Comparison of ENCODE assay signal across 7 mouse cellular contexts in genomic region chr10:81430831-81431525, GRCm38 (mm10). TPM values are rescaled to one million over a fixed set of nuclear protein-coding genes. Genes with fewer than 3 reads are reported as not detected.
DNase-seq lines count a peak whose midpoint lies in the region; ATAC-seq and TF ChIP-seq lines count a peak whose summit lies in the region.

No protein-coding gene starts in this region.

- 2% methylated on average over 59 of the region's 70 CpGs for WGBS in forebrain, embryonic 12.5 days
- WGBS in hindbrain, embryonic 11.5 days: 2% methylated on average over 44 of the region's 70 CpGs
- WGBS in midbrain, embryonic 13.5 days: under 1% methylated on average over 53 of the region's 70 CpGs
- WGBS in stomach, embryonic 14.5 days: 2% methylated on average over 53 of the region's 70 CpGs

- intact Hi-C loops in left cerebral cortex, adult 2 months (cut with DNase I): no loop called here

- H3K27me3 ChIP-seq in G1E (ENCODE audit: insufficient read depth, low read length): peaks cover 69% of the 10 kb centered on the region
- H3K27me3 ChIP-seq in forebrain, embryonic 12.5 days: peaks cover 46% of the 10 kb centered on the region
- peaks cover 41% of the 10 kb centered on the region for H3K27me3 ChIP-seq in hindbrain, embryonic 11.5 days (ENCODE audit: control insufficient read depth, insufficient read depth, low read length)
- peaks cover 33% of the 10 kb centered on the region for H3K27me3 ChIP-seq in midbrain, embryonic 13.5 days
- no peaks in the 10 kb centered on the region for H3K27me3 ChIP-seq in stomach, embryonic 14.5 days (ENCODE audit: control insufficient read depth, insufficient read depth, low read length)

- H3K4me2 ChIP-seq in forebrain, embryonic 12.5 days: peak overlapping the region; percentile 93
- peak overlapping the region; percentile 93 for H3K4me2 ChIP-seq in hindbrain, embryonic 11.5 days (replicated peaks; ENCODE audit: low read depth, low read length)
- peak overlapping the region; percentile 91 for H3K4me2 ChIP-seq in midbrain, embryonic 13.5 days (replicated peaks)
- H3K4me2 ChIP-seq in stomach, embryonic 14.5 days (replicated peaks; ENCODE audit: low read depth, low read length): peak overlapping the region; percentile 86

- peak overlapping the region; percentile 89 for H3K27ac ChIP-seq in forebrain, embryonic 12.5 days
- H3K27ac ChIP-seq in hindbrain, embryonic 11.5 days (ENCODE audit: low read depth, low read length): peak overlapping the region; percentile 88
- H3K27ac ChIP-seq in left cerebral cortex, adult 2 months: peak overlapping the region; percentile 99
- H3K27ac ChIP-seq in midbrain, embryonic 13.5 days: peak overlapping the region; percentile 94
- H3K27ac ChIP-seq in stomach, embryonic 14.5 days (ENCODE audit: low read length): peak overlapping the region; percentile 89

- peak overlapping the region; percentile 89 for H3K9ac ChIP-seq in forebrain, embryonic 12.5 days
- H3K9ac ChIP-seq in hindbrain, embryonic 11.5 days (ENCODE audit: low read depth, low read length): peak overlapping the region; percentile 90
- H3K9ac ChIP-seq in midbrain, embryonic 13.5 days (replicated peaks): peak overlapping the region; percentile 89
- H3K9ac ChIP-seq in stomach, embryonic 14.5 days (replicated peaks; ENCODE audit: low read depth, low read length): peak overlapping the region; percentile 73

- H3K4me3 ChIP-seq in G1E (ENCODE audit: low read depth, low read length): peak overlapping the region; percentile 77
- peak overlapping the region; percentile 76 for H3K4me3 ChIP-seq in forebrain, embryonic 12.5 days (replicated peaks)
- H3K4me3 ChIP-seq in hindbrain, embryonic 11.5 days (ENCODE audit: low read depth, low read length): peak overlapping the region; percentile 81
- H3K4me3 ChIP-seq in left cerebral cortex, adult 2 months: peak overlapping the region; percentile 80
- H3K4me3 ChIP-seq in midbrain, embryonic 13.5 days (replicated peaks): peak overlapping the region; percentile 77
- peak overlapping the region; percentile 76 for H3K4me3 ChIP-seq in stomach, embryonic 14.5 days (ENCODE audit: low read depth, low read length)

- ATAC-seq in G1E (ENCODE audit: extremely low read depth, insufficient number of reproducible peaks, low FRiP score, poor library complexity, severe bottlenecking): no peak
- ATAC-seq in forebrain, embryonic 12.5 days (ENCODE audit: low FRiP score): peak; percentile 32
- ATAC-seq in hindbrain, embryonic 11.5 days (ENCODE audit: low FRiP score): peak; percentile 12; the same call in 1 of the 2 replicates
- ATAC-seq in midbrain, embryonic 13.5 days: peak; percentile 35
- ATAC-seq in stomach, embryonic 14.5 days (ENCODE audit: insufficient number of reproducible peaks, insufficient read depth, low FRiP score, low read depth): 0 out of 2 replicates have a peak, but pooled peaks have one; percentile 1

- DNase-seq in G1E (ENCODE audit: low spot score): no peak
- peak; percentile 71 for DNase-seq in adrenal gland, postnatal 25 days
- DNase-seq in hindbrain, embryonic 11.5 days (ENCODE audit: low spot score): peak; percentile 53
- DNase-seq in left cerebral cortex, adult 2 months (ENCODE audit: extremely low spot score in 1 of 2, low spot score in 2 of 2): peak; percentile 73 to 75

- H3K9me3 ChIP-seq in G1E (replicated peaks): no peaks in the 10 kb centered on the region
- no peaks in the 10 kb centered on the region for H3K9me3 ChIP-seq in forebrain, embryonic 12.5 days
- no peaks in the 10 kb centered on the region for H3K9me3 ChIP-seq in hindbrain, embryonic 11.5 days (ENCODE audit: control insufficient read depth, low read length)
- H3K9me3 ChIP-seq in midbrain, embryonic 13.5 days: no peaks in the 10 kb centered on the region
- no peaks in the 10 kb centered on the region for H3K9me3 ChIP-seq in stomach, embryonic 14.5 days (ENCODE audit: control insufficient read depth, low read depth, low read length)

- TF ChIP-seq CTCF in G1E (IDR thresholded peaks at IDR 0.05; ENCODE audit: low read depth, low read length): no peak
- TF ChIP-seq CTCF in left cerebral cortex, adult 2 months (IDR thresholded peaks at IDR 0.05): no peak

- no peaks in the 10 kb centered on the region for H3K36me3 ChIP-seq in G1E (replicated peaks)
- no peaks in the 10 kb centered on the region for H3K36me3 ChIP-seq in forebrain, embryonic 12.5 days (replicated peaks)
- no peaks in the 10 kb centered on the region for H3K36me3 ChIP-seq in hindbrain, embryonic 11.5 days (ENCODE audit: control insufficient read depth, insufficient read depth, low read length)
- no peaks in the 10 kb centered on the region for H3K36me3 ChIP-seq in midbrain, embryonic 13.5 days
- H3K36me3 ChIP-seq in stomach, embryonic 14.5 days (ENCODE audit: control insufficient read depth, insufficient read depth, low read length): no peaks in the 10 kb centered on the region

- peaks cover 68% of the 10 kb centered on the region for H3K4me1 ChIP-seq in G1E (ENCODE audit: insufficient read depth, low read depth, low read length)
- H3K4me1 ChIP-seq in forebrain, embryonic 12.5 days: peaks cover 34% of the 10 kb centered on the region
- H3K4me1 ChIP-seq in hindbrain, embryonic 11.5 days (replicated peaks; ENCODE audit: control insufficient read depth, insufficient read depth, low read length): peaks cover 2% of the 10 kb centered on the region
- H3K4me1 ChIP-seq in midbrain, embryonic 13.5 days (replicated peaks): peaks cover 46% of the 10 kb centered on the region
- H3K4me1 ChIP-seq in stomach, embryonic 14.5 days (ENCODE audit: control insufficient read depth, insufficient read depth, low read length): peaks cover 22% of the 10 kb centered on the region

RNA-seq across cellular contexts. Expression of gene Nfic, which starts 24.5 kb away (rescaled TPM):
- total RNA-seq in G1E (2014; fragmentation: Nextera tagmentation) (6.9 and 9.5 TPM in 2 replicates), G1E (2017) (0.52 and 0.66 TPM in 2 replicates)
- polyA plus RNA-seq in G1E (2012): 16.1 and 19.3 TPM in 2 replicates
- 100 and 129 TPM in 2 replicates for total RNA-seq in adrenal gland, postnatal 25 days (2021)
- 15.3 and 16.3 TPM in 2 replicates for polyA plus RNA-seq in forebrain, embryonic 12.5 days (2016; fragmentation: Nextera tagmentation; extraction: Ambion mirVana)
- 10.9 and 11.9 TPM in 2 replicates for polyA plus RNA-seq in hindbrain, embryonic 11.5 days (2014; fragmentation: Nextera tagmentation; extraction: Ambion mirVana)
- 10 to 100 TPM; 93.4 to 94.9 TPM for total RNA-seq in left cerebral cortex, adult 2 months (2021)
- 13.1 and 15.2 TPM in 2 replicates for polyA plus RNA-seq in midbrain, embryonic 13.5 days (2015; fragmentation: Nextera tagmentation; extraction: Ambion mirVana)
- polyA plus RNA-seq in stomach, embryonic 14.5 days (2014; fragmentation: Nextera tagmentation; extraction: Ambion mirVana): 76.0 and 80.1 TPM in 2 replicates

RNA-seq across cellular contexts. Expression of gene Smim24, which starts 38.1 kb away (rescaled TPM):
- total RNA-seq in G1E (2014; fragmentation: Nextera tagmentation) (6.5 and 13.8 TPM in 2 replicates), G1E (2017) (1.9 and 3.5 TPM in 2 replicates)
- 1.6 and 1.8 TPM in 2 replicates for polyA plus RNA-seq in G1E (2012)
- 1.4 TPM in 1 of 2 replicates, not detected in the other for total RNA-seq in adrenal gland, postnatal 25 days (2021)
- polyA plus RNA-seq in forebrain, embryonic 12.5 days (2016; fragmentation: Nextera tagmentation; extraction: Ambion mirVana): 1.8 and 2.6 TPM in 2 replicates
- polyA plus RNA-seq in hindbrain, embryonic 11.5 days (2014; fragmentation: Nextera tagmentation; extraction: Ambion mirVana): 2.7 and 4.1 TPM in 2 replicates
- total RNA-seq in left cerebral cortex, adult 2 months (2021): 1 to 10 TPM; 1.3 to 1.4 TPM
- 1.4 and 1.9 TPM in 2 replicates for polyA plus RNA-seq in midbrain, embryonic 13.5 days (2015; fragmentation: Nextera tagmentation; extraction: Ambion mirVana)
- polyA plus RNA-seq in stomach, embryonic 14.5 days (2014; fragmentation: Nextera tagmentation; extraction: Ambion mirVana): 17.7 and 21.5 TPM in 2 replicates

RNA-seq across cellular contexts. Expression of gene Gm48552, which starts 42.2 kb away (rescaled TPM):
- total RNA-seq in G1E (2014; fragmentation: Nextera tagmentation): 1.2 and 3.1 TPM in 2 replicates
- 0.38 and 0.93 TPM in 2 replicates for total RNA-seq in G1E (2017)
- polyA plus RNA-seq in G1E (2012): 7.2 and 7.4 TPM in 2 replicates
- 1.5 TPM in 1 of 2 replicates, not detected in the other for total RNA-seq in adrenal gland, postnatal 25 days (2021)
- polyA plus RNA-seq in forebrain, embryonic 12.5 days (2016; fragmentation: Nextera tagmentation; extraction: Ambion mirVana): 1.4 and 2.1 TPM in 2 replicates
- 0.49 and 1.0 TPM in 2 replicates for polyA plus RNA-seq in hindbrain, embryonic 11.5 days (2014; fragmentation: Nextera tagmentation; extraction: Ambion mirVana)
- total RNA-seq in left cerebral cortex, adult 2 months (2021): 1 to 10 TPM; 5.1 to 7.1 TPM
- polyA plus RNA-seq in midbrain, embryonic 13.5 days (2015; fragmentation: Nextera tagmentation; extraction: Ambion mirVana): 1.2 and 2.1 TPM in 2 replicates
- polyA plus RNA-seq in stomach, embryonic 14.5 days (2014; fragmentation: Nextera tagmentation; extraction: Ambion mirVana): 1.0 and 1.1 TPM in 2 replicates

RNA-seq across cellular contexts. Expression of gene Gm48551, which starts 46.7 kb away (rescaled TPM):
- 1.1 TPM in 1 of 2 replicates, not detected in the other for total RNA-seq in G1E (2014; fragmentation: Nextera tagmentation)
- total RNA-seq in G1E (2017): 2.6 and 4.1 TPM in 2 replicates
- polyA plus RNA-seq in G1E (2012): 0.72 and 1.3 TPM in 2 replicates
- 1.7 TPM in 2 replicates for total RNA-seq in adrenal gland, postnatal 25 days (2021)
- 4.2 and 4.6 TPM in 2 replicates for polyA plus RNA-seq in forebrain, embryonic 12.5 days (2016; fragmentation: Nextera tagmentation; extraction: Ambion mirVana)
- polyA plus RNA-seq in hindbrain, embryonic 11.5 days (2014; fragmentation: Nextera tagmentation; extraction: Ambion mirVana): 2.2 and 3.2 TPM in 2 replicates
- total RNA-seq in left cerebral cortex, adult 2 months (2021): 1 to 10 TPM; 2.0 to 3.4 TPM
- polyA plus RNA-seq in midbrain, embryonic 13.5 days (2015; fragmentation: Nextera tagmentation; extraction: Ambion mirVana): 6.9 and 7.2 TPM in 2 replicates
- polyA plus RNA-seq in stomach, embryonic 14.5 days (2014; fragmentation: Nextera tagmentation; extraction: Ambion mirVana): 3.1 and 4.1 TPM in 2 replicates

RNA-seq across cellular contexts. Expression of gene Dohh, which starts 46.8 kb away (rescaled TPM):
- total RNA-seq in G1E (2014; fragmentation: Nextera tagmentation): 9.6 and 11.9 TPM in 2 replicates
- 60.4 and 69.7 TPM in 2 replicates for total RNA-seq in G1E (2017)
- 186 and 220 TPM in 2 replicates for polyA plus RNA-seq in G1E (2012)
- total RNA-seq in adrenal gland, postnatal 25 days (2021): 48.4 and 52.7 TPM in 2 replicates
- 68.1 and 68.5 TPM in 2 replicates for polyA plus RNA-seq in forebrain, embryonic 12.5 days (2016; fragmentation: Nextera tagmentation; extraction: Ambion mirVana)
- 44.8 and 52.6 TPM in 2 replicates for polyA plus RNA-seq in hindbrain, embryonic 11.5 days (2014; fragmentation: Nextera tagmentation; extraction: Ambion mirVana)
- 10 to 100 TPM; 87.1 to 95.1 TPM for total RNA-seq in left cerebral cortex, adult 2 months (2021)
- polyA plus RNA-seq in midbrain, embryonic 13.5 days (2015; fragmentation: Nextera tagmentation; extraction: Ambion mirVana): 73.5 TPM in 2 replicates
- 44.8 and 48.5 TPM in 2 replicates for polyA plus RNA-seq in stomach, embryonic 14.5 days (2014; fragmentation: Nextera tagmentation; extraction: Ambion mirVana)
